Mouse (Mus musculus) forebrain, postnatal 0 days (tissue): ENCODE data around the gene C2cd4a. TPM values are rescaled to one million over a fixed set of nuclear protein-coding genes. Genes with fewer than 3 reads are reported as not detected.

Experiments used
- ATAC-seq: fragments of 200-750 bp; cut with Nextera tagmentation; 2 replicates; pipeline ENCODE4 v1.8.0; 2017; ENCODE audit warnings: mild to moderate bottlenecking, moderate library complexity
- DNase-seq: peaks from one replicate; pipeline ENCODE4 v3.0.0-alpha.2; 2015
- H3K27ac ChIP-seq: fragments of 300-500 bp; sonication (generic); 2 replicates; pipeline ENCODE4 v1.5.1; 2014; ENCODE audit warnings: low read depth, mild to moderate bottlenecking, antibody characterized with exemption, low read length, moderate library complexity, mixed read lengths
- H3K27me3 ChIP-seq: fragments of 300-500 bp; sonication (generic); 2 replicates; pipeline ENCODE4 v1.6.1; 2014; ENCODE audit warnings: mild to moderate bottlenecking, low read length, mixed read lengths; ENCODE audit not compliant: insufficient read depth
- H3K36me3 ChIP-seq: fragments of 300-500 bp; sonication (generic); 2 replicates; pipeline ENCODE4 v1.6.1; 2014; ENCODE audit warnings: mild to moderate bottlenecking, moderate library complexity; ENCODE audit not compliant: insufficient read depth
- H3K4me1 ChIP-seq: fragments of 300-500 bp; sonication (generic); 2 replicates; pipeline ENCODE4 v1.6.1; 2014; ENCODE audit warnings: antibody characterized with exemption; ENCODE audit not compliant: insufficient read depth
- H3K4me2 ChIP-seq: fragments of 300-500 bp; sonication (generic); 2 replicates; pipeline ENCODE4 v1.6.1; 2014; ENCODE audit warnings: low read depth, mild to moderate bottlenecking, moderate library complexity
- H3K4me3 ChIP-seq: fragments of 300-500 bp; sonication (generic); 2 replicates; pipeline ENCODE4 v1.5.1; 2014; ENCODE audit warnings: low read depth, low read length, mixed read lengths
- H3K9ac ChIP-seq: fragments of 300-500 bp; sonication (generic); 2 replicates; pipeline ENCODE4 v1.6.1; 2014; ENCODE audit warnings: mild to moderate bottlenecking
- H3K9me3 ChIP-seq: fragments of 300-500 bp; sonication (generic); 2 replicates; pipeline ENCODE4 v1.6.1; 2016; ENCODE audit warnings: low read length
- CTCF ChIP-seq: sonication (generic); IDR thresholded peaks from 2 replicates; pipeline ENCODE4 v1.5.1; 2016; ENCODE audit warnings: antibody characterized with exemption, control low read depth, low read depth
- WGBS: fragments of 180-500 bp; shearing (Covaris S2); extraction: QIAGEN DNeasy Blood & Tissue Kit; methylation state at CpG from one replicate; pipeline ENCODE4 v1.1.7; 2014; 5-methylcytosine and 5-hydroxymethylcytosine counted together
- polyA plus RNA-seq: library from polyadenylated mRNA; unstranded; fragments of >200 nt; fragmentation: Nextera tagmentation; extraction: Ambion mirVana; gene quantifications from 2 replicates; pipeline ENCODE4 v1.2.1, GENCODE M21; 2015
- total RNA-seq: library from RNA; depleted of rRNA; stranded (reverse); fragments of >200 nt; gene quantifications from 2 replicates; pipeline ENCODE4 v1.2.3, GENCODE M21; 2014

The C2cd4a gene
- total and polyA plus RNA-seq, 2 experiments from 2014 or later = 0.14 to 0.46 TPM

GRCm38 (mm10) chr9:67817898-67818667 is 14.0 kb downstream of the C2cd4a start:
- no peak for DNase-seq
- no peaks in the 10 kb centered on the region for H3K4me1 ChIP-seq
- 57% methylated on average over 10 of the region's 10 CpGs for WGBS

GRCm38 (mm10) chr9:67816172-67816928 is 15.8 kb downstream of the C2cd4a start:
- Histone ChIP-seq H3K9ac (no peak overlapping the region), H3K4me3 (no peak overlapping the region), H3K27me3 (no peaks in the 10 kb centered on the region), H3K9me3 (no peaks in the 10 kb centered on the region), H3K4me1 (no peaks in the 10 kb centered on the region), H3K27ac (no peak overlapping the region), H3K36me3 (no peaks in the 10 kb centered on the region), H3K4me2 (no peak overlapping the region)
- ATAC-seq = no peak
- DNase-seq = no peak
- no peak for TF ChIP-seq CTCF
- 74% methylated on average over 2 of the region's 2 CpGs for WGBS

More at GRCm38 (mm10) chr9:67817898-67818667, 14.0 kb downstream of the C2cd4a start:
- Histone ChIP-seq H3K4me3 (no peak overlapping the region), H3K4me2 (no peak overlapping the region), H3K27ac (no peak overlapping the region), H3K9ac (no peak overlapping the region), H3K9me3 (no peaks in the 10 kb centered on the region), H3K36me3 (no peaks in the 10 kb centered on the region), H3K27me3 (no peaks in the 10 kb centered on the region)
- TF ChIP-seq CTCF = no peak
- ATAC-seq = no peak

- Histone ChIP-seq H3K36me3 (no peaks in the 10 kb centered on the region), H3K27ac (no peak overlapping the region), H3K4me1 (no peaks in the 10 kb centered on the region), H3K27me3 (no peaks in the 10 kb centered on the region), H3K9ac (no peak overlapping the region), H3K4me3 (no peak overlapping the region), H3K4me2 (no peak overlapping the region), H3K9me3 (no peaks in the 10 kb centered on the region)
- DNase-seq (no peak), ATAC-seq (no peak)
- WGBS = 14% methylated on average over 8 of the region's 8 CpGs
- TF ChIP-seq CTCF = no peak
Observed at GRCm38 (mm10) chr9:67813665-67814337, 18.3 kb downstream of the C2cd4a start.

GRCm38 (mm10) chr9:67813171-67813570 is 19.0 kb downstream of the C2cd4a start:
- Histone ChIP-seq H3K36me3 (no peaks in the 10 kb centered on the region), H3K4me2 (no peak overlapping the region), H3K9ac (no peak overlapping the region), H3K9me3 (no peaks in the 10 kb centered on the region), H3K27ac (no peak overlapping the region), H3K27me3 (no peaks in the 10 kb centered on the region), H3K4me1 (no peaks in the 10 kb centered on the region), H3K4me3 (no peak overlapping the region)
- no peak for ATAC-seq
- 74% methylated on average over 4 of the region's 4 CpGs for WGBS
- no peak for DNase-seq
- TF ChIP-seq CTCF = no peak

- Histone ChIP-seq H3K4me3 (no peak overlapping the region), H3K9me3 (no peaks in the 10 kb centered on the region), H3K4me2 (no peak overlapping the region), H3K27ac (no peak overlapping the region), H3K36me3 (no peaks in the 10 kb centered on the region), H3K27me3 (no peaks in the 10 kb centered on the region), H3K4me1 (no peaks in the 10 kb centered on the region), H3K9ac (no peak overlapping the region)
- WGBS = 81% methylated on average over 3 of the region's 3 CpGs
- no peak for ATAC-seq
- no peak for DNase-seq
- TF ChIP-seq CTCF = no peak
Observed at GRCm38 (mm10) chr9:67811116-67811515, 21.0 kb downstream of the C2cd4a start.

GRCm38 (mm10) chr9:67810527-67810926 is 21.6 kb downstream of the C2cd4a start:
- H3K9ac ChIP-seq = no peak overlapping the region
- DNase-seq (no peak), ATAC-seq (no peak)
- no peak overlapping the region for H3K27ac ChIP-seq
- WGBS = 53% methylated on average over 6 of the region's 6 CpGs
- TF ChIP-seq CTCF = 0 out of 2 replicates have a peak, but pooled peaks have one; percentile 21
- no peaks in the 10 kb centered on the region for H3K4me1 ChIP-seq
- H3K27me3 ChIP-seq = no peaks in the 10 kb centered on the region
- H3K4me3 ChIP-seq = no peak overlapping the region
- no peaks in the 10 kb centered on the region for H3K9me3 ChIP-seq
- H3K4me2 ChIP-seq = no peak overlapping the region
- no peaks in the 10 kb centered on the region for H3K36me3 ChIP-seq

- H3K27me3 ChIP-seq = no peaks in the 10 kb centered on the region
- H3K4me1 ChIP-seq = no peaks in the 10 kb centered on the region
- H3K4me3 ChIP-seq = no peak overlapping the region
- 71% methylated on average over 5 of the region's 5 CpGs for WGBS
- no peaks in the 10 kb centered on the region for H3K36me3 ChIP-seq
- ATAC-seq = no peak
- no peak for TF ChIP-seq CTCF
- DNase-seq = no peak
- no peak overlapping the region for H3K27ac ChIP-seq
- H3K9me3 ChIP-seq = no peaks in the 10 kb centered on the region
- H3K9ac ChIP-seq = no peak overlapping the region
- H3K4me2 ChIP-seq = no peak overlapping the region
Observed at GRCm38 (mm10) chr9:67807000-67807399, 25.1 kb downstream of the C2cd4a start.
